Mouse (Mus musculus): ENCODE results near the gene Stub1.
A peak's percentile ranks its signal among the peaks of the same experiment; 100 is the strongest.
"Not testable (repeated sequence)": the region's sequence is repeated elsewhere in the genome, so short reads cannot be mapped to it uniquely, and the experiment has no call there.

Gene Stub1

GRCm38 (mm10) chr17:25824362-25825142 is 8.7 kb downstream of the Stub1 start:
- peak; percentile 54 for DNase-seq (ENCODE audit: low read depth, low spot score)

- peak; percentile 94 for DNase-seq (ENCODE audit: low read depth, low spot score)
Observed at GRCm38 (mm10) chr17:25823452-25823851, 9.8 kb downstream of the Stub1 start, which contains the start of gene Wdr24. Gene Wdr24, plus strand, starts transcription at chr17:25823627.

DNA sequence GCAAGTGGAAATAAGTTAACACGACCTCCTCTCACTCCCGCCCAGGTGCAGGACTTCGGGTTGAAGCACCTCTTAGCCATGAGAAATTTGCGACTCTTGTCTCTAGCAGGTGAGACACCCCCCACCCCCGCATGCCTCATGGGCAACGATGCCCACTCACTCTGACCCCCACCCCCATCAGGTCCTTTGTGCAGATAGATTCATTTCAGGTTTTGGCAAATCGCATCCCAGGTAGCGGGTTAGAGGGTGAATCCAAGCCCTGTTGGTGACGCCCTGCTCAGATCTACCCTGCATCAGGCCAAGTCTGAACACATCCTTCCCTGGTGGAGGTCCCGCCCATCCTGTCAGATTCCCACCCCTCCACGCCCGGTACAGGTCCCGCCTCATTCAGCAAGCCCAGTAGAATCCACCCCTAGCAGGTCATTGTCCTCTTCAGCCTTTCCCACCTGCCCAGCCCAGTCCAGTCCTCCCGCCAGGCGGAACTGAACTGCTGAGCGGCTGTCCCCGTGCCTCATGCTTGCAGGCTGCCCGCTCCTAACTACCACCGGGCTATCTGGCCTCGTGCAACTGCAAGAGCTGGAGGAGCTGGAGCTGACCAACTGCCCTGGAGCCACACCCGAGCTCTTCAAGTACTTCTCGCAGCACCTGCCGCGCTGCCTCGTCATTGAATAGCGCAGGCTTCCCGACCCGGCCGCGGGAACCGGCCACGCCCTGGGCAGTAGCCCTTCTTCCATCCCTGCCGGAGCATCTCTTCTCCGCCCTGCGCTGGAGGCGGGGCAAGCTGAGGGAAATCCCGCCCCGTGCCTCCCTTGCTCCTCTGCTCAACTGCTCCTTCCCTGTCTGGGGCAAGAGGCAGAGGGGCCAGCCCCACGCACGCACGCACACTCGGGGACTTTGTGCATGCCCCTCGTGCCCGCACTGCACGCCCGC is 14.1 kb downstream of the Stub1 start:
- peak; percentile 86 for DNase-seq (ENCODE audit: low read depth, low spot score)

DNA sequence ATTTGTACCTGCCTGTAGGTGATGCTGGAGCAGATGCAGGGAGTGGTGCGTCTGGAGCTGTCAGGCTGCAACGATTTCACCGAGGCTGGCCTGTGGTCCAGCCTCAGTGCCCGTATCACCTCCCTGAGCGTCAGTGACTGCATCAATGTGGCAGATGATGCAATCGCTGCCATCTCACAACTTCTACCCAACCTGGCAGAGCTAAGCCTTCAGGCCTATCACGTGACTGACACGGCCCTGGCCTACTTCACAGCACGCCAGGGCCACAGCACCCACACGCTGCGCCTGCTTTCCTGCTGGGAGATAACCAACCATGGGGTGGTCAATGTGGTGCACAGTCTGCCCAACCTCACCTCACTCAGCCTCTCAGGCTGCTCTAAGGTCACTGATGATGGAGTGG is 15.5 kb downstream of the Stub1 start:
- no peak for DNase-seq (ENCODE audit: low read depth, low spot score)

DNA sequence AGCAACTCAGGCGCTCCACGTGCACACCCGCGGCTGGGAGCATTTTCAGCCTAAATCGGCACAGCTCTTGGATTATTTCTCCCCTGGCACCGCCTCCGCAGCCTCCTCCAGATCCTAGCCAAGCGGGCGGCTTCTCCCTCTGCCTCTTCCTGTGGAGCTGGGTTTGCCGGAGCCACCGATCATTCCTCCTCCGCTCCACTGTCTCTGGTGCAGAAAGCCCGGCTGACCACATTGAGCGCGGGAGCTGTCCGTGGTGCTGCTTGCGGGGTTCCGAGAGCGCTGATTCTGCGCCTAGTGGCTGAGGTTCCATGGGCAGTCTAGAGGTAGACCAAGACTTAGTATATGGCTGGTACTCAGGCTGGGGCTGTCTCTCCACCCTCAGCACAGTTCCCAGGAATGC is 19.7 kb downstream of the Stub1 start:
- DNase-seq (ENCODE audit: low read depth, low spot score): peak; percentile 96

DNA sequence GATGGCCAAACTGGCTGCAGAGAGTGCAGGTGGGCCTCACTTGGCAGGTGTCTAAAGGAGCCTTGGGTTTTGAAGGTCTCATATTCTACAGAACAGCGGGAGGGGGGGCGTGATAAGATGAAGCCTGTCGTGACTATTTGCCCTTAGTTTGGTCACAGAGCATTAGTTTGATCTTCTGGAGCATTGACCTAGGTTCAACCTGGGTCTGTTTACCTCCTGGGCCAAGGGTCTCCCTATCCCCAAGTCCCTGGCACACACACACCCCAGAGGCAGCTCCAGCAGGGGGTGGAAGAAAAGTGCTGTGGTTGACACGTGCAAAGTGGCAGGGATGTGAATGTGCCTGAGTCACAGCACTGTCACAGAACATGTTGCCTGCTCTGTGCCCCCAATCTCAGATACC is 22.3 kb downstream of the Stub1 start:
- no peak for DNase-seq (ENCODE audit: low read depth, low spot score)

DNA sequence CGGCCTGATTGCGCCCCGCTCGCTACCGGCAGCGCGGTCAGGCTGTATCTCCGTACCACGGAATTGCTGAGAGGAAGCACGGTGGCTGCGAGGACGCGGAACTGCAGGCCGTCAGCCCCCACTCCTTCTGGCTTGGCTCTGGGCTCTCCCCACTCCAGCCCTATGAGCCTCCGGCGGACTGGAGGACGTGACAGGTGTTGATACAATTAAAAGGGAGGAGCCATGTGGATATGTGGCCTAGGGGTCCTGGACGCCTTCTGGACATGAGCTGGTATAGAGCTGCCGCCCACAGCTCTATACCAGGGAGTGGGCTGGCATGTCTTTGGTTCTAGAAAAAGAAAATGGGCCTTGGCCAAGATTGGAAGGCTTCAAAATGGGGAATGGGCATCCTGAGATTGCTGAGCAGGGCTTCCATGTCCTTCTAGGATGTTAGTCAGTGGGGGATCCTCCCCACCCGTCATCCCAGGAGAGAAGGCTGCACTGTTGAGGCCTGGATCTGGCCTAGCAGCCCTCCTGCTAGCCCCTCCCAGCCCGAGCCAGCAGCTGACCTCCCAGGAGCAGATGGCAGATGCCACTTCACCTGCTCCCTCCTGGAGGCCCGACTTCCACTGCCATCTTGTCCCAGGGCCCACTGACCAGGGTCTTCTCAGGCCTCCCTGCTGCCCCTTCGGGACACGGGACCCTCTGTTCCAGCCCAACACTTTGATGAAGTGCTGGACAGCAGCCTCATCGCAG is 23.4 kb downstream of the Stub1 start:
- no peak for DNase-seq (ENCODE audit: low read depth, low spot score)

DNA sequence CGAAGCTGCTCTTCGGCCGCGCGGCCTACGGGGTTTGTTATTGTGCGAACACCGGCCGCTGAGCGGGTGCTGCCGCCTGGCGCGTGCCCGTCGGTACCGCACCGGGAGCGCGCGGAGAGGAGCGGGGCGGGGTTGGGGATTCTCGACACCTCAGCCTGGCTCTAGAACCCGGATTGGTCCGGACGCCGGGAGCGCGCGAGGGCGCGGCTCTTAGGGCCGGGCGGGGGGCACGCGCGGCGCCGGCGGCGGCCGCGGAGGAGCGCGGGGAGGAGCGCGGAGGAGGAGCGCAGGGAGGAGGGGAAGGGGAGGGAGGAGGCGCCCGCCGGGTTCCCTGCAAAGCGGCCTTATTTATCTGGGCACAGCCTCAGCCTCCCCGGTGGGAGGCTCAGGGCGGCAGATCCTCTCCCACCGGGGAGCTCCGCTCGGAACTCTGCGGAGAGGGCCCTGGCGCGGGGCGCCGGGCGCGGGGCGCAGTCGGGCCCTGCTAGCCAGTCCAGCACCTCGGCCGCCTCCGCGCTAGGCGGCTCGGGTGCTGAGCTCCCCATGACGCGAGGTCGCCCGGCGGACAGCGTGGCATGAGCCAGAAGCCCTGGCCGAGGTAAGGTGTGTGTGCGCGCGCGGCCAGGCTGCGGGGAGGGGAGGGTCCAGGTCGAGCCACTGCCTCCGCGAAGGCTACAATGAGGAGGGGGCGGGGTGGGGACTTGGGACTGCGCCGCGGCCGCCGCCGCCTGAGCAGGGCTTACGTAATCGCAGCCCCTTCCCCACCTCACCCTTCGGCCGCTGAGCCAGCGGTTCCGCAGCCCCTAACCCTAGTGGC is 24.2 kb downstream of the Stub1 start, which contains the start of gene Fbxl16:
Fbxl16 (plus strand) TSS at position 297 of the 817 bp plus-strand sequence.
- DNase-seq (ENCODE audit: low read depth, low spot score): peak; percentile 96

GRCm38 (mm10) chr17:25808028-25808427 is 25.2 kb downstream of the Stub1 start:
- DNase-seq (ENCODE audit: low read depth, low spot score): no peak

DNA sequence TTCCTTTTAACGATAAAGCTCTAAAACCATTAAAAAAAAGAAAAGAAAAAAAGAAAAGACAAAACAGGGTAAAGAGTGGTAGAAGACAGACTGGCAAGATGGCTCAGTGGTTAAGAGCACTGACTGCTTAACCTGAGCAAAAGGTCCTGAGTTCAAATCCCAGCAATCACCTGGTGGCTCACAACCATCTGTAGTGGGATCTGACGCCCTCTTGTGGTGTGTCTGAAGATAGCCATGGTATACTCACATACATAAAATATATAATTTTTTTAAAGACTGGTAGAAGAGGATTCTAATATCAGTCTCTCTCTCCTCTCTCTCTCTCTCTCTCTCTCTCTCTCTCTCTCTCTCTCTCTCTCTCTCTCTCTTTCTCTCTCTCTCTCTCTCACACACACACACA is 25.8 kb downstream of the Stub1 start:
- not testable (repeated sequence) for DNase-seq (ENCODE audit: low read depth, low spot score)

GRCm38 (mm10) chr17:25806507-25806906 is 26.7 kb downstream of the Stub1 start:
- no peak for DNase-seq (ENCODE audit: low read depth, low spot score)

GRCm38 (mm10) chr17:25802825-25803517 is 30.2 kb downstream of the Stub1 start:
- peak; percentile 39 for DNase-seq (ENCODE audit: low read depth, low spot score)

DNA sequence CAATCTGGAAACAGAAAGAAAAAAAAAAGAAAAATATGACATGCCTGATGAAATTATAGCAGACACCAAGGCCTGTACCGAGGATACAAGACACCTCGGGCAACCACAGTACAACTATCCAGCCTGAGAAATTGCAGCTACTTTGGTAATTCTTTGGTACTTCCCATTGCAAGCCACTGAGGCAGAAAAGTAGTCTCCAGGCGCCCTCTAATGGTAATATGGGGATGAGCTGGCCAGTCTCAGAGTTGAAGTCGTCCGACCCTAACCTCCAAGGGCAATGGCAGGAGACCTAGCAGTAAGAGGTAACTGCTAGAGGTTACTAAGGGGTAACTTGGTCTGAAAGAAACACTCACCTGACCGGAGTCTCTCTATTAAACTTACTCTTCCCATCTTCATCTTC is 32.2 kb downstream of the Stub1 start:
- peak; percentile 82 for DNase-seq (ENCODE audit: low read depth, low spot score)

GRCm38 (mm10) chr17:25796951-25797369 is 36.2 kb downstream of the Stub1 start, which contains the start of gene Metrn:
Gene Metrn, minus strand, starts transcription at chr17:25797136.
- peak; percentile 90 for DNase-seq (ENCODE audit: low read depth, low spot score)

DNA sequence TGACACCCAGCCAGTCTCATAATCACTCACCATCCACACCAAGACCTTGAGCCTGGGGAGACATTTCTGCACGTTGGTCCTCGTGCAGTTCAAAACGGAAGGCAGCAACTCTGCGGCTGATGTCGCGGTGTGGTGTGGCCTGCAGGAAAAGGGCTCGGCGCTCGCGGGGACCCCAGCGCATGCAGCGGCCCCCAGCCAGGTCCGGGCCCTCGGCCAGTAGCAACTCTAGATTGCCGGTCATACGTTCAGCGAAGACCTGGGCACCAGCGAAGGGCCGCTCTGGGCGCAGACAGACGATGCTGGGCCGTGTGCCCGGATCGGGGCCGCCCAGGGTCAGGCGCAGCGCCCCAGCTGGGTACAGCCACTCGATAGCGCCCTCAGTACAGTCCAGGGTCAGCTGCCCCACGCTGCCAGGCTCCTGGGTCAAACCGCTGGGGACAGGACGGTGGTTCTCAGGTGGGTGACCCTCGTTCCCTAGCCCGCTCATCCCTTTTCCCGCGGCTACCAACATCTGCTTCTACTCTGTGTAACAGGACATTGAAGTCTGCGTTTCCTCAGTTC is 36.9 kb downstream of the Stub1 start:
- DNase-seq (ENCODE audit: low read depth, low spot score): no peak

DNA sequence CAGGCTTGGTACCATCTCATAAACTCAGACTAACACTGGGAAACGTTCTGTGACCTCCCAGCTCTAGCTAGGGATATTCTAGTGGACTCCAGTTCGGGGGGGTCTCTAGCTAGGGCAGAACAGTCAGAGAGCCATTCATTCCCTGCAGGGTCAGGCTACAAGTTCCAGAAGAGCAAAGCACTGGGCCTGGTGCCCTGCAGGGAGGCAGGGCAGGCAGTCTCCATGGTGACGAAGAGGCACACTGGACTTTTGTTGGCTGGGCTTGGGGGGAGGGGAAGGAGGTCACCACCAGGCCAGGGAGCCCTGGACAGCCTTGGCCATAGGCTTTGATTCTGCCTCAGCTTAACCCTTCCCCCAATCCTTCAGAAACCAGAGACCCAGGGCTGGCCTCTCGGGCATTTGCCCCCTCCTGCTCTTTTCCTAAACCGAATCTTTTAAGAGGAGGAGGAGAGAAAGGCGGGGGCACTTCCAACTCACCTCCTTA is 37.6 kb downstream of the Stub1 start, which contains the start of gene AC134908.4:
AC134908.4 (minus strand) TSS at position 51 of the 484 bp plus-strand sequence.
- no peak for DNase-seq (ENCODE audit: low read depth, low spot score)

- DNase-seq (ENCODE audit: low read depth, low spot score): no peak
Observed at GRCm38 (mm10) chr17:25794998-25795397, 38.2 kb downstream of the Stub1 start.

GRCm38 (mm10) chr17:25794197-25794596 is 39.0 kb downstream of the Stub1 start:
- no peak for DNase-seq (ENCODE audit: low read depth, low spot score)

- DNase-seq (ENCODE audit: low read depth, low spot score): peak; percentile 41
Observed at GRCm38 (mm10) chr17:25792615-25793014, 40.6 kb downstream of the Stub1 start, which contains the start of gene Fam173a. Gene Fam173a, minus strand, starts transcription at chr17:25792901.
